14 mouse cellular contexts compared by ENCODE assay signal in the genomic region with DNA sequence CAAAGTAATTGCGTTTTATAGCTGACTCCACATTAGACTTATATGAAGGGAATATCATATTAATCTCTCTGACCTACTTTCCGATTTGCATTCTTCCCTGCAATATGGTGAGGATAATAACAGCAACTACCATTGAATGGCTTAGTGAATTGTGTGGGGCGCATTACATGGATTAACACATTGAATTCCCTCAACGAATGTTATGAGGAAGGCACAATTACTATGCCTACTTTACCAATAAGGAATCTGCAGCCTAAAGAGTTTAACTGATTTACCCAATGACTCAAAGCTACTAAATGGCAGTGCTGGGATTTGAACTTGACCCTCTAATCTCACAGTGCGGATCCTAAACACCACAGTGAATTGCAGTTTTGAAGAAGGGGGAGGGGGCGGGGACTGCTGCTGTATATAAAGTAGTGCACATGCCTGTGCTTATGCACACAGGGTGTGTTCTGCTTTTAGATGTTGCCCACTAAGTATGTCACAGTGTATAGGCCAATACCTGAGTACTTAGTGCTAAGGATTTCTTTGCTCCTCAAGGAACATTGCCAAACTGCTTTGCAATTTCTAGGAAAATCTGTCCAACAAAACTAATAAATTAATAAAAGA.
"Had no signal": no experiment of that assay in that cellular context is flagged by ENCODE, and none has a peak within 500 bp of the region (broad histone marks: within the 10 kb centered on the region; RNA-seq: fewer than 3 reads in every experiment).

No protein-coding gene starts in this region.

- DNase-seq: kidney, adult 11 months; kidney, adult 9 months; kidney, postnatal 36 days; lung, adult 2 months; thymus, adult 18-20 months; thymus, postnatal 14 days had no signal

- H3K4me1 ChIP-seq: limb, embryonic 10.5 days; liver, embryonic 15.5 days; megakaryocyte, embryonic 14.5 days had no signal

- H3K9me3 ChIP-seq: limb, embryonic 10.5 days; liver, embryonic 15.5 days had no signal

- H3K4me2 ChIP-seq: liver, embryonic 11.5 days; liver, embryonic 15.5 days; midbrain, embryonic 11.5 days had no signal

- H3K9ac ChIP-seq: liver, embryonic 15.5 days had no signal

- H3K27me3 ChIP-seq: liver, embryonic 15.5 days; megakaryocyte, embryonic 14.5 days had no signal

- H3K27ac ChIP-seq: kidney, postnatal 0 days; limb, embryonic 10.5 days; liver, embryonic 15.5 days; macrophage had no signal

- H3K4me3 ChIP-seq: limb, embryonic 10.5 days; liver, embryonic 15.5 days; megakaryocyte, embryonic 14.5 days had no signal

- ATAC-seq: midbrain, embryonic 16.5 days had no signal

- H3K36me3 ChIP-seq: limb, embryonic 10.5 days; liver, embryonic 15.5 days had no signal
